Mouse (Mus musculus): ENCODE measurements around the gene Olfr224. TPM values are rescaled to one million over a fixed set of nuclear protein-coding genes. Genes with fewer than 3 reads are reported as not detected.

Olfr224 gene
- polyA plus RNA-seq, 1 experiment: not detected

- DNase-seq (ENCODE audit: extremely low spot score in 1 of 2, low spot score in 1 of 2): peak in 1 of 2 experiments; percentile 11
These were observed 50.6 kb downstream of the Olfr224 start for GRCm38 (mm10) chr11:58519756-58520155.

GRCm38 (mm10) chr11:58518916-58519315, 51.4 kb downstream of the Olfr224 start:
- peak; percentile 37 to 67 for DNase-seq (ENCODE audit: extremely low spot score in 1 of 2, low spot score in 1 of 2)

Other genes starting within 250 kb of the Olfr224 start
- 50.1 and 52.2 TPM in 2 replicates for gene Zfp672, start 240.2 kb downstream of the Olfr224 start, polyA plus RNA-seq (2012; rRNA removed)
- gene Sh3bp5l, start 239.8 kb downstream of the Olfr224 start, polyA plus RNA-seq (2012; rRNA removed): 39.9 and 40.8 TPM in 2 replicates
- 0.16 and 0.25 TPM in 2 replicates for gene Lypd8, start 191.5 kb downstream of the Olfr224 start, polyA plus RNA-seq (2012; rRNA removed)
- gene 1810065E05Rik, start 149.4 kb downstream of the Olfr224 start, polyA plus RNA-seq (2012; rRNA removed): not detected in 2 replicates
- gene Gm12253, start 138.0 kb downstream of the Olfr224 start, polyA plus RNA-seq (2012; rRNA removed): not detected in 2 replicates
- gene Lypd9, start 117.6 kb downstream of the Olfr224 start, polyA plus RNA-seq (2012; rRNA removed): not detected in 2 replicates
- gene Olfr30, start 108.3 kb downstream of the Olfr224 start, polyA plus RNA-seq (2012; rRNA removed): 0.06 TPM in 1 of 2 replicates, not detected in the other
- 0.02 TPM in 1 of 2 replicates, not detected in the other for gene Olfr332, start 78.0 kb downstream of the Olfr224 start, polyA plus RNA-seq (2012; rRNA removed)
- gene Olfr331, start 68.0 kb downstream of the Olfr224 start, polyA plus RNA-seq (2012; rRNA removed): not detected in 2 replicates
- not detected in 2 replicates for gene Olfr330, start 35.7 kb downstream of the Olfr224 start, polyA plus RNA-seq (2012; rRNA removed)
- not detected in 2 replicates for gene Olfr329-ps, start 24.1 kb downstream of the Olfr224 start, polyA plus RNA-seq (2012; rRNA removed)
- gene Olfr328, start 14.9 kb downstream of the Olfr224 start, polyA plus RNA-seq (2012; rRNA removed): not detected in 2 replicates
- gene Olfr325, start 7.2 kb upstream of the Olfr224 start, polyA plus RNA-seq (2012; rRNA removed): not detected in 2 replicates
- 0.02 and 0.06 TPM in 2 replicates for gene Olfr324, start 24.6 kb upstream of the Olfr224 start, polyA plus RNA-seq (2012; rRNA removed)
- not detected in 2 replicates for gene 2210407C18Rik, start 45.5 kb upstream of the Olfr224 start, polyA plus RNA-seq (2012; rRNA removed)
- not detected in 2 replicates for gene Olfr323, start 59.9 kb upstream of the Olfr224 start, polyA plus RNA-seq (2012; rRNA removed)
- 0.08 and 0.12 TPM in 2 replicates for gene Trim58, start 69.9 kb upstream of the Olfr224 start, polyA plus RNA-seq (2012; rRNA removed)
- gene Olfr322, start 88.2 kb upstream of the Olfr224 start, polyA plus RNA-seq (2012; rRNA removed): not detected in 2 replicates
- gene Olfr320, start 110.5 kb upstream of the Olfr224 start, polyA plus RNA-seq (2012; rRNA removed): not detected in 2 replicates
- gene Olfr319, start 128.6 kb upstream of the Olfr224 start, polyA plus RNA-seq (2012; rRNA removed): not detected in 2 replicates
- not detected in 2 replicates for gene Olfr318, start 153.5 kb upstream of the Olfr224 start, polyA plus RNA-seq (2012; rRNA removed)
- 0.06 TPM in 1 of 2 replicates, not detected in the other for gene Olfr317, start 168.7 kb upstream of the Olfr224 start, polyA plus RNA-seq (2012; rRNA removed)
- gene Olfr316, start 182.2 kb upstream of the Olfr224 start, polyA plus RNA-seq (2012; rRNA removed): 1.7 and 3.6 TPM in 2 replicates
- not detected in 2 replicates for gene Olfr315, start 202.6 kb upstream of the Olfr224 start, polyA plus RNA-seq (2012; rRNA removed)
- not detected in 2 replicates for gene Olfr314, start 212.4 kb upstream of the Olfr224 start, polyA plus RNA-seq (2012; rRNA removed)
- gene Fam183b, start 231.4 kb upstream of the Olfr224 start, polyA plus RNA-seq (2012; rRNA removed): 1.2 TPM in 2 replicates
- gene Olfr313, start 244.4 kb upstream of the Olfr224 start, polyA plus RNA-seq (2012; rRNA removed): not detected in 2 replicates

Data from frontal cortex, adult 2 months (tissue).